Mouse (Mus musculus) liver, postnatal 0 days (tissue): ENCODE results near the gene Lrrc49.

Source experiments
- CTCF ChIP-seq: sonication (generic); IDR thresholded peaks from 2 replicates; pipeline ENCODE4 v1.5.1; 2016; ENCODE audit warnings: antibody characterized with exemption, low read depth
- EP300 ChIP-seq: IDR thresholded peaks from 2 replicates; pipeline ENCODE4 v1.6.1; 2016; ENCODE audit warnings: antibody characterized with exemption, low read depth, mild to moderate bottlenecking

DNA sequence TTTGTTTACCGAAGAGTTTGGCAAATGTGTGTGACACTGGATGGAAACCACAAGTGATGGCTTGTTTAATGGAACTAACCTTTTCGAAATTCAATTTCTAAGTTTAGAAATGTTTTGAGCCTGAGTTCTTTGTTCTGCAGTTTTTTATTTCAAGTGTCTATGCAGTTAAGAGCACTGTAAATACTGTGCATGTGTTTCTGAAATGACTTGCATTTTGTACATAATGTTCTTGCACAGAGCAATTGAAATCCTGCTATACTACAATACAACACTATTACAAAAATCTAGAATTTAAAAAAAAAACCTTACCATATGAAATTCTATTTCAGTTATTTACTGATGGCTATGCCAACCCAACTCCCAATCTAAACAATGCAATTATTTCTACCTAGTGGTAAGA is 75.7 kb downstream of the Lrrc49 start:
- TF ChIP-seq CTCF (no peak), EP300 (no peak)
